Mouse (Mus musculus) adrenal gland, adult 2 months (tissue): ENCODE measurements at regions not wholly inside any gene's neighbourhood (a gene's known extent, or its start where the extent isn't known, plus 50 kb on each side); places are given as distances from the start of the nearest gene placed in this dataset.

Experiments
- DNase-seq: peaks from one replicate; pipeline ENCODE4 v3.0.0; 2021
- microRNA-seq, 2 experiments: library from miRNA; unstranded; fragments of <30 nt; microRNA quantifications; one replicate each; pipeline ENCODE4 v1.2.0; 2021

GRCm38 (mm10) chr4:93444666-93445065, 109.4 kb upstream of the Tusc1 start:
- DNase-seq = no peak

GRCm38 (mm10) chr4:93438587-93439336, 103.5 kb upstream of the Tusc1 start:
- no peak for DNase-seq

DNA sequence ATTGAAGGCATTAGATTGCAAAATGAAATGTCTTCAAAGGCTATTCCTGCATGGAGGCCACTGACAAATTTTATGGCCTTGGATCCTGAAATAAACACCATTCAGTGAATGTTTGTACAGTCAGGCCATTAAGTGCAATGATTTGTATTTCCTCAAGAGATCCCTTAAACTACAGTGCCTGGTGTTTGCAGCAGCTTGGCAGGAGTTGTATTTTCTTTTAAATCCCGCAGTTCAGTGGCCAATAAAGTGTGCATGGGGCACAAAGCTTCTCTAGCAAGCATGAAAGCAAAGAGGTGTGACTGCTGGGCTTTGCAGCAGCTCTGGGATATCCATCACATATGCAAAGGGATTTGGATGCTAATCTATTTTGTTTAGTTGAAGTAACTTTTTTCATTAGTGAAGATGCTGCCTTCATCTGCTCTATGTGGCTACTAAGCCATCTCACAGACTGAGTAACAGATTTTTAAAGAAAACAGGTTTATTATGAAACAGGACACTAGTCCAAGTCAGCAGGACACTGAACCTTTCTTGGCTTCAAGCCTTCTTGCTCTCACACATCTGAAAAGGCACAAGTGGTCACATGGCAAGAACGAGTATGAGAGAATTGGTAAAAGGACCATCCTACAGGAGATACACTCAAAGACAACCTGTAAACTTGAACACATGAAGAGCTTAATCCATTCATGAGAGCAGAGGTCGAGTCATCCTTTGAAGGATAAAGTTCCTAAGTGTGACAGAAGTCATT, 102.2 kb upstream of the Tusc1 start:
- DNase-seq = peak; percentile 10

GRCm38 (mm10) chr4:93412695-93413094, 77.4 kb upstream of the Tusc1 start:
- no peak for DNase-seq

GRCm38 (mm10) chr4:93406876-93407275, 71.6 kb upstream of the Tusc1 start:
- DNase-seq = no peak

DNA sequence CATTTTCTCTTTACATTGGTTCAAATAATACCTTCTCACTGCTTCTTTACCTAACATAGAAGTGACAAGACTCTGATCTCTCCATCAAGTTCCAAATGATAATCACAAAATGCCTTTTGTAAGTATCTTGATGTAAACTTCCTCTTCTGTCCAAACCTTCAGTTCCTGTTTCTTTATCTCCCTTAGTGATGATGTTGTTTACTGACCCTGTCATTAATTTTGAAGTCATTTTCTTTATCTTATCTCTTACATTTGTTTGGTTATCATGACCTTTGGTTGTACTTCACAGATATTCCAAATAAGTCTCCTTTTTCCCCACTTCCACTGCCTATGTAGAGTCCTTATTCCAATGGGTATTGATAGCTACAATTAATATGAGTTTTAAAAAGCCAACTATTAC, 65.3 kb upstream of the Tusc1 start:
- DNase-seq = no peak

Small RNAs in the stretch of these regions (microRNA-seq; reads per million reads assigned to microRNA genes)
- gene Gm22619 = 0 reads per million in 2 experiments
